Mouse (Mus musculus) thymus, postnatal 0 days (tissue): ENCODE results near the gene Rnf187. TPM values are rescaled to one million over a fixed set of nuclear protein-coding genes. Genes with fewer than 3 reads are reported as not detected.
A peak's percentile ranks its signal among the peaks of the same experiment; 100 is the strongest.

Experiments used
- DNase-seq: peaks from one replicate; pipeline ENCODE4 v3.0.0-alpha.2; 2015; ENCODE audit warnings: low spot score
- polyA plus RNA-seq: library from polyadenylated mRNA; unstranded; fragments of >200 nt; fragmentation: Nextera tagmentation; extraction: Ambion mirVana; gene quantifications from 2 replicates; pipeline ENCODE4 v1.2.1, GENCODE M21; 2015

The Rnf187 gene
- polyA plus RNA-seq, 1 experiment from 2014 or later, result 268 TPM

- DNase-seq, result peak; percentile 53
These were observed 9.2 kb upstream of the Rnf187 start for GRCm38 (mm10) chr11:58947798-58948528.

DNA sequence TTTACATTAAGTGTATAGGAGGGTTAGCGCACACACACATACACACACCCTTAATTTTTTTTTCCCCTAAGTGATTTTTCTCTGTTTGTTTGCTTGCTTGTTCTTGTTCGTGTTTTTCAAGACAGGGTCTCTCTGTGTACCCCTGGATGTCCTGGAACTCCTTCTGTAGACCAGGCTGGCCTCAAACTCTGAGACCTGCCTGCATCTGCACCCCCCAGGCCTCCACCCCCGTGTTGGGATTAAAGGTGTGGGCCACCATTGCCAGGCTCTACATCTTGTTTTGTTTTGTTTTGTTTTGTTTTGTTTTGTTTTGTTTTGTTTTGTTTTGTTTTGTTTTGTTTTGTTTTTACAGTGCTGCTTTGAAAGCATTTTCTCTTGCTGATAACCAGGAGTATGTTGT, 8.6 kb upstream of the Rnf187 start:
- no peak for DNase-seq

GRCm38 (mm10) chr11:58944136-58944535, 5.4 kb upstream of the Rnf187 start:
- no peak for DNase-seq

DNA sequence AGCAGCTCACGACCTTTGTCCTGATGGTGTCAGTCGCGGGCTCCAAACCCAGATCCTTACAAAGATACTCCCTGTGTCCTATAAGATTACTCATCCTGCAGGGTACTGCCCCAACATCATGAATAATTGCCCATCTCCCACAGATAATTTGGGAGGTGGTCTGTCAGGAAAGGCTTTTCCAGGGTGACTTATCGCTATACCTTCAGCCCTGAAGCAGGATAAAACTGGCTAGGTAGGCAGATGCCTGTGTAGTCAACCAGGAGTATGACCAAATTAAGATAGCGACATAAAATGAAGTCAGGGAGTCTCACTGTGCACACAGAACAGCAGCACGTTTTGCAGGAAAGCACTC, 348 bp upstream of the Rnf187 start:
- DNase-seq, result no peak

GRCm38 (mm10) chr11:58937909-58938308, 807 bp downstream of the Rnf187 start:
- DNase-seq, result no peak

GRCm38 (mm10) chr11:58931576-58931975, 7.1 kb downstream of the Rnf187 start:
- peak; percentile 43 for DNase-seq

GRCm38 (mm10) chr11:58930254-58930653, 8.5 kb downstream of the Rnf187 start:
- no peak for DNase-seq

DNA sequence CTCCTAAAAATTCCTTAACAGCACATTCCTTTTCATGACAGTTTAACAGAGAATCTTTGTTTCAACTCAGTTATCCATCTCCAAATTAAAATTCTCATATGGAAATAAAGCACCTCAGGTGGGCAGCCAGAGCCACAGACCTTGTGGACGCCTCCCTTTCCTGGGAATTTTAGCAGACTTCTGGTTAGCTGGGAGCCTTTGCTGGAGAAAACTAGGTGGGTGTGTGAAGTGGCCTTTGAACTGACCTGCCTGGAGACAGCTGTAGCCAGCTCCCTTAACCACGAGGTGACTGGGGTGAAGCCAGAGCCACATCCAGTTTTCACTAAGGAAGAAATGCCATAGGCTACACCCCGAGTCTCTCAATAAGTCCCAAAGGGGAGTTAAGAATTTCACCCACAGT, 9.1 kb downstream of the Rnf187 start:
- no peak for DNase-seq

- no peak for DNase-seq
These were observed 9.7 kb downstream of the Rnf187 start for GRCm38 (mm10) chr11:58929055-58929454.

DNA sequence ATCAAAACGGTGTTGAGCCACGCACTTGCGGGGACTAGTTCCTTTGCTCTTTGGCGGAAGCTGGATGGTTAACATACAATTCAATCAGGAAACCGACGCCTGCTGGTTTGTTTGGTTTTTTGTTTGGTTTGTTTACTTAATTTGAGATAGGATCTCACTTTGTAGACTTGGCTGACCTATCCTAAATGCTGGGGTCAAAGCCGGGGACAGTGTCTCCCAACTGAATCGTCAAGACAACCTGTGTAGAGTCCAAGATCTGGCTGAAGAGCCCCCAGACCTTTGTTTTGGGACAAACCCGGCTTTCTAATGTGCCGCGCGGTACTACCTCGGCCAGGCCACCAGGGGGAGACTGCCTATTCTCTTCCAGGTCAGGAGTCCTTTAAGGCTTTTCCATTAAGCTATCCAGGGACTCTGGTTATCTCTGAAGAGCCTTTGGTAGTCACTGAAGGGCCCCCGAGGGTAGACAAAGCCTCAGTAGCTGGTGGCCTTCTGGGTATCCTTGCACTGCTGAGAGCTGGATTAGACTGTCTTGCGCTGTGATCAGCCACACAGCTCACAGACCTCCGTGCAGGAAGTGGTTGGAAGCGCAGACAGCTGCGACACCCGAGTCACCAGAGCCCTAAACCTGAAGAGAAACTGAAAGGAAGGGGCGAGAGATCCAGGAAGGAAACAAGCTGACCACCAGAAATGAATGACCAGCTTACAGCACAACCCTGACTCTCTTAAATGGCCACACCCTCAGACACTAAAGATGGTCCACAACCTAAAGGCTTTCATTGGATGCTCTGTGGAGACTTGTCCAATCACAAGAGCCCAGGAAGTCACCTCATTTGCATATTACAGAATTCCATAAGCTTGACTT, 10.7 kb downstream of the Rnf187 start:
- peak; percentile 89 for DNase-seq

- no peak for DNase-seq
These were observed 11.7 kb downstream of the Rnf187 start for GRCm38 (mm10) chr11:58927053-58927452.

DNA sequence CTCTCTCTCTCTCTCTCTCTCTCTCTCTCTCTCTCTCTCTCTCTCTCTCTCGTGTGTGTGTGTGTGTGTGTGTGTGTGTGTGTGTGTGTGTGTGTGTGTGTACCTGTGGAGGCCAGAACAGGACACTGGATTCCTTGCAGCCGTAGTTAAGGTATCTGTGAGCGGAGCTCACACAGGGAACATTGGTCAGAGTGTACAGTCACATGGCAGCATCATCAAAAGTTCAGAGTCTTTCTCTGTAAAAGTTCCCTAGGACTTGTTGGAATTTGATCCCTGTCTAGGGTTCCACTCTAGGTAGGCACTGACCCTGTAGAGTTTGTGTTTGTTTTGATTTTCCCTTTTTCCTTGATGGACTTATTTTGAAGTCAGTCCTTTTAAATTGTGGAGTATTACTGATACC, 12.1 kb downstream of the Rnf187 start:
- DNase-seq, result no peak

GRCm38 (mm10) chr11:58922420-58922819, 16.3 kb downstream of the Rnf187 start:
- no peak for DNase-seq

GRCm38 (mm10) chr11:58918759-58919158, 20.0 kb downstream of the Rnf187 start:
- DNase-seq, result no peak

DNA sequence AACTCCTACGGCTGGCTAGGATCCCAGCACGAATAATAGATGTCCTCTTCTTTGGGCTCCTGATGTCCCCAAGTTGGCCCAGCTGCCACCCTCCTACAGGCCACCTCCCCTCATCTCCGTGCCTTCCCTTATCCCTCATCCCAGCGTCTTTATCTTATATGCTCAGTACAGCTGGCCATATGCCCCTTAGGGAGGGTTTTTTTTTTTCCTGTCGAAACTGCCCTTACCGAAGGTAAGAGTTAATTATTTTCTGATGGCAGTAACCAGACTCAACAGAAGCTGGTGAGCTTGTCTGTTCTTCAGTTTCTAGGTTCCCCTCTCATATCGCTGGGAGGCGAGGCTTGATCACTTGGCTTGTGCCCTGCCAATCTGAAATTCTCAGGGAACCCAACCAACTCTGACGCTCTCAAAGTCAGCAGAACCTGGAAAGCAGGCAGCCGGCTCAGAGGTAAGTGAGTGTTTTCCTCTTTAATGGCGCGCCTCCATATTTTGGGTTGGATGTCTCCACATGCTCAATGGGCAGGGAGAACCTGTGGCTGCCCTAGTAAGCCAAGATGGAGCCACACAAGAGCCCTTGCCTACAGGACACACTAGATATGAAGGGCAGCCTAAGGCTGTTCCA, 20.9 kb downstream of the Rnf187 start, which contains the start of gene Btnl10:
Btnl10 (plus strand) TSS at position 164 of the 622 bp plus-strand sequence.
- DNase-seq, result no peak

DNA sequence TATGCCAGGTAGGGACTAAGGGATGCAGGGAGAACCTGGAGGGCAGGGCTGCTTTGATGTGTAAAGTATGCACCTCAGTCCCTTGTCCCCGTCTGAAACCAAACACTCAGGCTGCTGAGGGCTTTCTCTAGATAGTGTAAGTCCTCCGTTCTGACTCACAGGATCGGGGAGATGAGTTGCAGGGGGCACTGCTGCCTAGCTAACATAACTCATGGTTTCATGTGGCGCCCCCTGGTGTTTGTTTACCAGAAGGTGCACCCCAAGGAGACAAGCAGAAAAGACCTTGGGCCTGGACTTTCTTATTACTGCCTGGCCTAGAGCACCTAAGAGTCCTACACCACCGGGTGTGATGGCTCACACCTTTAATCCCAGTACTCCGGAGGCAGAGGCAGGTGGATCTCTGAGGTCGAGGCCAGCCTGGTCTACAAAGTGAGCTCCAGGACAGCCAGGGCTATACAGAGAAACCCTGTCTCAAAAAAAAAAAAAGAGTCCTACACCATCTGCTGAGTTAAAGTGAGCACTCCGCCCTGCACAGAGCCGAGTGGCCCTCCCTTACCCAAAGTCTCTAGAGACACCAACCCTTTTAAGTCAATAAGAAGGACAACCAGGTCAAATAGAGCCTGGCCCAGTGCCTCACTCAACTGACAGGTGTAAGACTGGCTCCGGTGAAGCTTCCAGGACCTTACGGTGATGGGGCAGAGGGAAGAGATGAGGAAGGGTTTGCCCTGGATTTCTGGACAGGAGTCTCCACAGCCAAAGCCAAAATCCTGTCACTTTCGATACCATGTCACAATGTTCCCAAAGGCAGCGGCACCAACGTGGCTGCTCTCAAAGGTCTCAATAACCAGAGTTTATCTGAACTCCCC, 21.6 kb downstream of the Rnf187 start:
- peak; percentile 89 for DNase-seq

DNA sequence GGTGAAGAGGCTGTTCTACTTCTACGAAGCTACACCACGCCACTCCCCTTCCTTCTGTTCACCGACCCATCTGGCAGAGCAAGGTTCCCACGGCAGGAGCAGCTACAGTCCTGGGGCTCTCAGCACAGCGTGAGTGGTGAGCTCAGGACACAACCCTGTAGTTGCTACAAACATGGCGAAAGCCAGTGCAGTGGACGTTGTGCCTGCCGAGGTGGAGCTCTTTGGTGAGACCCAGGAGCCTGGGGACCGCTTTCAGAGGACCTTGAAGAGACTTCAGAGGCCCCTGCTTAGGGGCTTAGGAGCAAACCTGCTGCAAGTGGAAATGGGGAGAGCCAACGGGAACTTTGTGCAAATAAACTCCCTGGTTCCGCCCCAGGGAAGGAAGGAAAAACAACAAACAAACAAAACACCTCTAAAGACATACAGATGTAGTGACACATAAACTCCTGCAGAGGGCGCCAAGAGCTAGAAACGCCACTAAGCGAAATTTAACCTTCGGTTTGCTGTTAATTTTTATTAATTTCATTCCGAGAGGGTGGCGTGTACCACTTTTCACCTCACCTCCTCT, 24.2 kb downstream of the Rnf187 start:
- DNase-seq, result peak; percentile 60

- DNase-seq, result no peak
These were observed 24.9 kb downstream of the Rnf187 start for GRCm38 (mm10) chr11:58913776-58914175.

GRCm38 (mm10) chr11:58904838-58905237, 33.9 kb downstream of the Rnf187 start:
- peak; percentile 47 for DNase-seq

DNA sequence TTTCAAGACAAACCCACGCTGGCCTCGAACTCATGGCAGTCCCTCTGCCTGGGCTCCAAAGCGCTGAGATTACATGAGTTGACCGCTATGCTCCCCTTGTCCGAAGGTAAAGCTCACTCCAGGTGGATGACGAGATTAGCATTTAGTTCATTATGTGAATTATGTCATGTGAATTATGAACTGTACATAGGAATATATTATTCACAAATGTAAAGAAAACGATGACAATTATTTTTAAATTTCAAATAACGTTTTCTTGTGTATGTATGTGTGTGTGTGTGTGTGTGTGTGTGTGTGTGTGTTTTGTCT, 34.4 kb downstream of the Rnf187 start:
- no peak for DNase-seq
